Mouse (Mus musculus) megakaryocyte, embryonic 14.5 days (primary cell): ENCODE results near the gene 2310061I04Rik.

Source experiments
- FLI1 ChIP-seq: IDR thresholded peaks from 2 replicates; pipeline ENCODE4 v1.6.1; 2012; ENCODE audit warnings: low read length, inconsistent platforms, mixed read lengths
- GATA1 ChIP-seq: IDR thresholded peaks from 3 replicates; pipeline ENCODE4 v1.6.1; 2012; ENCODE audit warnings: mixed read lengths, low read length, inconsistent platforms, borderline replicate concordance

DNA sequence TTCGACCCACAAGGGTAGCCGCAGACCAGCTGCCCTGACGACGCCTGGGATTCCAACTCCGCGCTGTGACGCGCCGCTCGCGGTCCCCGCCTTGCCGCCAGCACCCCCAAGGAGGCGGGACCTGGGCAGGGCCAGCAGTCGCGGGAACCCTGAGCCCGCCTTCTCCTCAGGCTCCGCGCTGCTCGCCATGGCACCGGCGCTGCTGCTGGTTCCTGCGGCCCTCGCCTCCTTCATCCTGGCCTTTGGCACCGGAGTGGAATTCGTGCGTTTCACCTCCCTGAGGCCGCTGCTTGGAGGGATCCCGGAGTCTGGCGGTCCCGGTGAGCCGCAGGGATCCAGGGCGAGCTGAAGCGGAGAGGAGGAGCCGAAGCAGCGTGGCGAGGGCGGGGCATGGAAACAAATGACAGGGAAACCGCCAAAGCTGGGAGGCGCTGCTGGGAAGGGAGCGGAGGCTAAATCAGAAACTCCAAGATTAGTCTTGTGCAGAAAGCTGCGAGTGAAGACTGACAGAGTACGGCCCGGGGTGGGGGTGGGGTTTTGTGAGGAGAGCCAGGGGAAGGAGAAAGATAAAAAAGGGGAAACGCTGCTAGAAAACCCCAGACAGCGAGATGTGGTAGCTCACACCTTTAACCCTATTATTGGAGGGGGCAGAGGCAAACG lies 35.9 kb downstream of the 2310061I04Rik start, which contains the start of gene Nrm:
- no peak for TF ChIP-seq GATA1
- TF ChIP-seq FLI1 = no peak
